Mouse (Mus musculus) MEL (cell line): ENCODE results near the gene Kmt2a. TPM values are rescaled to one million over a fixed set of nuclear protein-coding genes. Genes with fewer than 3 reads are reported as not detected.

Experiments
- DNase-seq: peaks from one replicate; pipeline ENCODE4 v3.0.0; 2011; ENCODE audit warnings: low read depth, low spot score
- H3K27ac ChIP-seq: 2 replicates; pipeline ENCODE4 v1.5.1; 2012; ENCODE audit warnings: low read depth, mild to moderate bottlenecking, control low read depth, low read length, moderate library complexity; ENCODE audit not compliant: control insufficient read depth
- H3K27me3 ChIP-seq, 2 experiments: fragments of 150-350 bp in 1 of 2; sonication (generic) in 1 of 2; 2 replicates each; pipeline ENCODE4 v1.6.1; 2012; ENCODE audit warnings: low read length in 2 of 2, mild to moderate bottlenecking in 2 of 2, improper control_type of control experiment in 1 of 2, moderate library complexity in 1 of 2; ENCODE audit not compliant: insufficient read depth in 2 of 2, control insufficient read depth in 1 of 2
- H3K36me3 ChIP-seq, 2 experiments: 2 replicates each; pipeline ENCODE4 v1.6.1; 2012 to 2014; ENCODE audit warnings: low read length in 2 of 2, improper control_type of control experiment in 1 of 2, inconsistent platforms in 1 of 2, mild to moderate bottlenecking in 1 of 2; ENCODE audit not compliant: insufficient read depth in 2 of 2, control insufficient read depth in 1 of 2
- H3K4me1 ChIP-seq, 2 experiments: fragments of 150-350 bp in 1 of 2; sonication (generic) in 1 of 2; 2 replicates each; pipeline ENCODE4 v1.6.1; 2012; ENCODE audit warnings: low read length in 2 of 2, improper control_type of control experiment in 1 of 2, mild to moderate bottlenecking in 1 of 2; ENCODE audit not compliant: insufficient read depth in 2 of 2, control insufficient read depth in 1 of 2
- H3K4me3 ChIP-seq, 2 experiments: fragments of 150-350 bp in 1 of 2; sonication (generic) in 1 of 2; 2 replicates each; pipeline ENCODE4 v1.5.1; 2012; ENCODE audit warnings: low read depth in 2 of 2, low read length in 2 of 2, mild to moderate bottlenecking in 2 of 2, moderate library complexity in 2 of 2, control low read depth in 1 of 2, improper control_type of control experiment in 1 of 2; ENCODE audit not compliant: control insufficient read depth in 1 of 2, insufficient read depth in 1 of 2
- H3K79me2 ChIP-seq: 2 replicates; pipeline ENCODE4 v1.6.1; 2012; ENCODE audit warnings: mild to moderate bottlenecking, low read length, moderate library complexity; ENCODE audit not compliant: control insufficient read depth, poor library complexity, insufficient read depth
- H3K9ac ChIP-seq: 2 replicates; pipeline ENCODE4 v1.6.1; 2012; ENCODE audit warnings: low read depth, mild to moderate bottlenecking, control low read depth, low read length, moderate library complexity; ENCODE audit not compliant: control insufficient read depth, poor library complexity, severe bottlenecking
- H3K9me3 ChIP-seq: fragments of 150-350 bp; sonication (generic); replicated peaks from 2 replicates; pipeline ENCODE4 v1.6.1; 2012; ENCODE audit warnings: mild to moderate bottlenecking, low read length, improper control_type of control experiment, moderate library complexity; ENCODE audit not compliant: insufficient read depth
- CHD1 ChIP-seq: IDR thresholded peaks from 2 replicates; pipeline ENCODE4 v1.6.1; 2012; ENCODE audit warnings: low read depth, mild to moderate bottlenecking, inconsistent platforms, low read length, improper control_type of control experiment
- CHD2 ChIP-seq: IDR thresholded peaks from 2 replicates; pipeline ENCODE4 v1.6.1; 2011; ENCODE audit warnings: low read length, improper control_type of control experiment
- CTCF ChIP-seq, 3 experiments: IDR thresholded peaks in 2 of 3; conservative IDR thresholded peaks in 1 of 3; 2 replicates each; pipeline ENCODE4 v1.5.1; 2011 to 2012; ENCODE audit warnings: low read length in 3 of 3, low read depth in 2 of 3, mild to moderate bottlenecking in 2 of 3, improper control_type of control experiment in 1 of 3, inconsistent platforms in 1 of 3, mixed read lengths in 1 of 3, moderate library complexity in 1 of 3; ENCODE audit not compliant: control insufficient read depth in 1 of 3, insufficient read depth in 1 of 3, poor library complexity in 1 of 3, severe bottlenecking in 1 of 3
- ELF1 ChIP-seq: IDR thresholded peaks from 2 replicates; pipeline ENCODE4 v1.6.1; 2014; ENCODE audit warnings: low read depth, mild to moderate bottlenecking, inconsistent platforms, low read length, improper control_type of control experiment, moderate library complexity
- GATA1 ChIP-seq: IDR thresholded peaks from 2 replicates; pipeline ENCODE4 v1.6.1; 2011; ENCODE audit warnings: low read depth, low read length, improper control_type of control experiment
- HCFC1 ChIP-seq: IDR thresholded peaks from 2 replicates; pipeline ENCODE4 v1.6.1; 2012; ENCODE audit warnings: low read depth, mild to moderate bottlenecking, inconsistent platforms, low read length, improper control_type of control experiment, moderate library complexity
- JUND ChIP-seq: IDR thresholded peaks from 2 replicates; pipeline ENCODE4 v1.6.1; 2011; ENCODE audit warnings: low read depth, mild to moderate bottlenecking, improper control_type of control experiment, low read length
- KAT2A ChIP-seq: conservative IDR thresholded peaks from 2 replicates; pipeline ENCODE4 v1.6.1; 2012; ENCODE audit warnings: low read depth, low read length, improper control_type of control experiment, inconsistent platforms
- MAX ChIP-seq: IDR thresholded peaks from 2 replicates; pipeline ENCODE4 v1.6.1; 2011; ENCODE audit warnings: low read length, improper control_type of control experiment
- MEF2A ChIP-seq: IDR thresholded peaks from 2 replicates; pipeline ENCODE4 v1.6.1; 2014; ENCODE audit warnings: low read depth, mild to moderate bottlenecking, inconsistent platforms, low read length, improper control_type of control experiment; ENCODE audit not compliant: poor library complexity, insufficient replicate concordance, severe bottlenecking; ENCODE audit errors: extremely low read depth
- MYB ChIP-seq: IDR thresholded peaks from 2 replicates; pipeline ENCODE4 v1.6.1; 2011; ENCODE audit warnings: mild to moderate bottlenecking, low read depth, low read length, improper control_type of control experiment
- MYC ChIP-seq: IDR thresholded peaks from 2 replicates; pipeline ENCODE4 v1.6.1; 2011; ENCODE audit warnings: low read depth, mild to moderate bottlenecking, low read length, improper control_type of control experiment, moderate library complexity
- POLR2A ChIP-seq, 2 experiments: IDR thresholded peaks; 2 replicates each; pipeline ENCODE4 v1.6.1; 2011 to 2012; ENCODE audit warnings: low read length in 2 of 2, mild to moderate bottlenecking in 2 of 2, control low read depth in 1 of 2, improper control_type of control experiment in 1 of 2, low read depth in 1 of 2, moderate library complexity in 1 of 2; ENCODE audit not compliant: control insufficient read depth in 1 of 2, insufficient read depth in 1 of 2, poor library complexity in 1 of 2
- RAD21 ChIP-seq: IDR thresholded peaks from 2 replicates; pipeline ENCODE4 v1.6.1; 2011; ENCODE audit warnings: mild to moderate bottlenecking, low read depth, low read length, improper control_type of control experiment
- RCOR1 ChIP-seq: IDR thresholded peaks from 2 replicates; pipeline ENCODE4 v1.6.1; 2012; ENCODE audit warnings: low read depth, mild to moderate bottlenecking, inconsistent platforms, low read length, improper control_type of control experiment
- TAL1 ChIP-seq: IDR thresholded peaks from 2 replicates; pipeline ENCODE4 v1.6.1; 2012; ENCODE audit warnings: mild to moderate bottlenecking, inconsistent platforms, low read length, moderate library complexity, mixed read lengths
- TCF12 ChIP-seq: IDR thresholded peaks from 2 replicates; pipeline ENCODE4 v1.6.1; 2014; ENCODE audit warnings: low read depth, mild to moderate bottlenecking, inconsistent platforms, low read length, improper control_type of control experiment, moderate library complexity
- USF1 ChIP-seq: IDR thresholded peaks from 2 replicates; pipeline ENCODE4 v1.6.1; 2014; ENCODE audit warnings: low read depth, mild to moderate bottlenecking, inconsistent platforms, low read length, improper control_type of control experiment, moderate library complexity
- USF2 ChIP-seq, 2 experiments: IDR thresholded peaks; 2 replicates each; pipeline ENCODE4 v1.6.1; 2011 to 2012; ENCODE audit warnings: improper control_type of control experiment in 2 of 2, low read length in 2 of 2, borderline replicate concordance in 1 of 2, inconsistent platforms in 1 of 2, low read depth in 1 of 2, mild to moderate bottlenecking in 1 of 2; ENCODE audit not compliant: insufficient read depth in 1 of 2
- polyA plus RNA-seq, 2 experiments: library from polyadenylated mRNA; stranded (reverse) in 1 of 2; unstranded in 1 of 2; fragments of >175 nt in 1 of 2; fragments of >200 nt in 1 of 2; gene quantifications; 2 replicates each; pipeline versions ENCODE4 v1.2.1 to v1.2.4; 2012; ENCODE audit warnings: low replicate concordance in 2 of 2, low read depth in 1 of 2; ENCODE audit not compliant: insufficient read length in 2 of 2, insufficient read depth in 1 of 2, missing spikeins in 1 of 2
- total RNA-seq: library from RNA; depleted of rRNA; stranded (reverse); fragments of 300-350 nt; gene quantifications from 2 replicates; pipeline ENCODE4 v1.2.3, GENCODE M21; 2012

Gene Kmt2a
- total and polyA plus RNA-seq, 3 experiments = 4.7 to 27.3 (median 11.7) TPM

DNA sequence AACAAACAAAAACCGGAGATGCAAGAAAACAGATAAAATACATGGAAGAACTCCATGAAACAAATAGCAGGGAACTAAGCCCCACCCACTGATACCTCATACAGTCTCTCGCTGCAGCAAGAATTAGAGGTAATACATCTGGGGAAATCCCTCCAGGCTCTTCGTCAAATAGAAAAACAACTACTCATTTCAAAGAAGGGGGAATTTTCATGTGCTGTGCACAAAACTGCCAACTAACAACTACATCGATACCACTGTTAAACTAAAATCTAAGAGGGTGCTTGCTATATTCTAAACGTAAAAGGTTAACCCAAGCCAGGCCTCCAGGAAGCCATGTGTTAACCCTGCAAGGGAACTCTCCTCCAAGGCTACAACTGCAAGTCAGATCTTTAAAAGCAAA is 7.4 kb downstream of the Kmt2a start:
- Histone ChIP-seq H3K4me1 (peaks cover under 1 to 2% of the 10 kb centered on the region in 2 experiments; a peak in 1 of 4 replicates), H3K9me3 (no peaks in the 10 kb centered on the region), H3K27me3 (no peaks in the 10 kb centered on the region), H3K36me3 (peaks cover 7 to 10% of the 10 kb centered on the region in 2 experiments), H3K79me2 (peaks cover 70% of the 10 kb centered on the region), H3K9ac (no peak overlapping the region), H3K27ac (no peak overlapping the region), H3K4me3 (no peak overlapping the region)
- no peak for DNase-seq
- TF ChIP-seq JUND (no peak), MEF2A (no peak)

GRCm38 (mm10) chr9:44868336-44869094 is 12.6 kb downstream of the Kmt2a start:
- Histone ChIP-seq H3K79me2 (peaks cover 28% of the 10 kb centered on the region), H3K36me3 (peaks cover 5 to 14% of the 10 kb centered on the region in 2 experiments), H3K9ac (no peak overlapping the region), H3K27me3 (no peaks in the 10 kb centered on the region), H3K27ac (no peak overlapping the region), H3K9me3 (no peaks in the 10 kb centered on the region), H3K4me3 (no peak overlapping the region), H3K4me1 (peaks cover 9 to 13% of the 10 kb centered on the region in 2 experiments)
- no peak for DNase-seq
- no peak for TF ChIP-seq USF1

- Histone ChIP-seq H3K27me3 (no peaks in the 10 kb centered on the region), H3K79me2 (peaks cover 22% of the 10 kb centered on the region; the same call in 1 of the 2 replicates), H3K4me3 (no peak overlapping the region), H3K9ac (no peak overlapping the region), H3K36me3 (peaks cover 5 to 14% of the 10 kb centered on the region in 2 experiments), H3K27ac (no peak overlapping the region), H3K9me3 (no peaks in the 10 kb centered on the region), H3K4me1 (peaks cover 9 to 13% of the 10 kb centered on the region in 2 experiments)
- no peak for DNase-seq
- TF ChIP-seq RCOR1 (no peak), CHD2 (no peak), CHD1 (no peak), CTCF (IDR thresholded peaks at IDR 0.05 in 2 of 3, conservative IDR thresholded peaks at IDR 0.05 in 1 of 3; ENCODE audit: control insufficient read depth in 1 of 3, insufficient read depth in 1 of 3, low read depth in 2 of 3, low read length in 3 of 3, poor library complexity in 1 of 3, severe bottlenecking in 1 of 3) (no peak), TAL1 (no peak), GATA1 (no peak), KAT2A (no peak), MAX (no peak), HCFC1 (no peak), ELF1 (no peak), MYC (no peak), USF2 (IDR thresholded peaks at IDR 0.05; ENCODE audit: borderline replicate concordance in 1 of 2, insufficient read depth in 1 of 2, low read depth in 1 of 2, low read length in 2 of 2) (no peak), POLR2A (IDR thresholded peaks at IDR 0.05; ENCODE audit: control insufficient read depth in 1 of 2, insufficient read depth in 1 of 2, low read depth in 1 of 2, low read length in 2 of 2, poor library complexity in 1 of 2) (no peak), MYB (no peak), TCF12 (no peak), RAD21 (no peak)
These were observed 13.4 kb downstream of the Kmt2a start for GRCm38 (mm10) chr9:44867664-44868063.
